In the genomic region with DNA sequence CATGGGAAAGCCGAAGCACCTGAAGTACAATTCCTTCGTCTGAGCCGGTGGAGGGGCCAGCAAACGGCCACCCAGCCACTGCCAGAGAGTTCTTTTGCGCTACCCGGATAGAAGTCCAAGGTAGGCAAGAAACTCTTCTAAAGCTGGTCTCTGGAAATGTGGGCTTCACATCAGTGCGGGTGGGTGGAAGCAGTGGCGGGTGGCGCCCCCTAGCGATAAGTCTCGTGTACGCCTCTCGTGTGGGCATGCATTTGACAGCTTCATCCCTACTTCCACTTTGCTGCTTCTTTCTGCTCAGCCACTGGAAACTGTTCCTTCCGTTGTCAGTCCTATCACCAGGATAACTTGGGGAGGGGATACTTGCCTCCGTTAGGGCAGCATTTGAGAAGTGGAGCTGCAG, we compare ENCODE assay signal across 10 mouse cellular contexts. TPM values are rescaled to one million over a fixed set of nuclear protein-coding genes. Genes with fewer than 3 reads are reported as not detected.
DNase-seq lines count a peak whose midpoint lies in the region; ATAC-seq lines count a peak whose summit lies in the region.
"Had no signal": no experiment of that assay in that cellular context is flagged by ENCODE, and none has a peak within 500 bp of the region (broad histone marks: within the 10 kb centered on the region; RNA-seq: fewer than 3 reads in every experiment).

No protein-coding gene starts in this region.

- H3K27ac ChIP-seq in hindbrain, embryonic 11.5 days (ENCODE audit: low read depth, low read length), result no peak overlapping the region
- no peak overlapping the region for H3K27ac ChIP-seq in hindbrain, embryonic 13.5 days
- no peak overlapping the region for H3K27ac ChIP-seq in kidney, embryonic 14.5 days (ENCODE audit: low read depth, low read length)

- no peak overlapping the region for H3K4me2 ChIP-seq in hindbrain, embryonic 11.5 days (replicated peaks; ENCODE audit: low read depth, low read length)
- H3K4me2 ChIP-seq in hindbrain, embryonic 13.5 days, result no peak overlapping the region
- H3K4me2 ChIP-seq in kidney, embryonic 14.5 days (replicated peaks; ENCODE audit: low read depth, low read length), result no peak overlapping the region

- no peaks in the 10 kb centered on the region for H3K27me3 ChIP-seq in hindbrain, embryonic 11.5 days (ENCODE audit: control insufficient read depth, insufficient read depth, low read length)
- H3K27me3 ChIP-seq in hindbrain, embryonic 13.5 days, result 0 out of 2 replicates have a peak, but pooled peaks cover 3% of the 10 kb centered on the region
- H3K27me3 ChIP-seq in kidney, embryonic 14.5 days (ENCODE audit: control insufficient read depth, insufficient read depth, low read length), result no peaks in the 10 kb centered on the region

- no peak overlapping the region for H3K4me3 ChIP-seq in hindbrain, embryonic 11.5 days (ENCODE audit: low read depth, low read length)
- no peak overlapping the region for H3K4me3 ChIP-seq in hindbrain, embryonic 13.5 days
- no peak overlapping the region for H3K4me3 ChIP-seq in kidney, embryonic 14.5 days (ENCODE audit: low read length)
- H3K4me3 ChIP-seq: erythroblast, embryonic 14.5 days had no signal

- H3K9me3 ChIP-seq in hindbrain, embryonic 11.5 days (ENCODE audit: control insufficient read depth, low read length), result no peaks in the 10 kb centered on the region
- H3K9me3 ChIP-seq in hindbrain, embryonic 13.5 days, result no peaks in the 10 kb centered on the region
- no peaks in the 10 kb centered on the region for H3K9me3 ChIP-seq in kidney, embryonic 14.5 days (ENCODE audit: control insufficient read depth, low read length)

- H3K9ac ChIP-seq in hindbrain, embryonic 11.5 days (ENCODE audit: low read depth, low read length), result no peak overlapping the region
- H3K9ac ChIP-seq in hindbrain, embryonic 13.5 days, result no peak overlapping the region
- H3K9ac ChIP-seq in kidney, embryonic 14.5 days (ENCODE audit: low read depth, low read length), result no peak overlapping the region

- WGBS in hindbrain, embryonic 11.5 days, result 43% methylated on average over 15 of the region's 15 CpGs
- 45% methylated on average over 15 of the region's 15 CpGs for WGBS in hindbrain, embryonic 13.5 days
- WGBS in kidney, embryonic 14.5 days, result 55% methylated on average over 15 of the region's 15 CpGs

- DNase-seq in hindbrain, embryonic 11.5 days (ENCODE audit: low spot score), result peak; percentile 67
- peak; percentile 27 to 82 for DNase-seq in spleen, postnatal 4 days (ENCODE audit: low spot score in 2 of 2)
- DNase-seq in spleen, postnatal 36 days (ENCODE audit: low spot score in 2 of 2), result no peak
- DNase-seq in cerebellum, postnatal 25 days, result peak; percentile 42 to 66
- peak; percentile 18 for DNase-seq in lung, postnatal 36 days

- no peak for ATAC-seq in hindbrain, embryonic 11.5 days (ENCODE audit: low FRiP score)
- ATAC-seq in hindbrain, embryonic 13.5 days (ENCODE audit: low FRiP score), result no peak
- no peak for ATAC-seq in erythroid progenitor cell, adult 5-6 weeks (replicated peaks; ENCODE audit: low FRiP score, poor library complexity, severe bottlenecking)
- ATAC-seq in kidney, embryonic 14.5 days (ENCODE audit: low FRiP score, low TSS enrichment), result no peak

- no peaks in the 10 kb centered on the region for H3K36me3 ChIP-seq in hindbrain, embryonic 11.5 days (ENCODE audit: control insufficient read depth, insufficient read depth, low read length)
- H3K36me3 ChIP-seq in hindbrain, embryonic 13.5 days, result no peaks in the 10 kb centered on the region
- H3K36me3 ChIP-seq in kidney, embryonic 14.5 days (ENCODE audit: control insufficient read depth, insufficient read depth, low read length), result no peaks in the 10 kb centered on the region

- no peaks in the 10 kb centered on the region for H3K4me1 ChIP-seq in hindbrain, embryonic 11.5 days (replicated peaks; ENCODE audit: control insufficient read depth, insufficient read depth, low read length)
- H3K4me1 ChIP-seq in hindbrain, embryonic 13.5 days (replicated peaks), result peaks cover 14% of the 10 kb centered on the region
- H3K4me1 ChIP-seq in kidney, embryonic 14.5 days (ENCODE audit: control insufficient read depth, insufficient read depth, low read length), result no peaks in the 10 kb centered on the region

RNA-seq across cellular contexts. Expression of a gene that starts 15.1 kb away (rescaled TPM):
- polyA plus RNA-seq in hindbrain, embryonic 11.5 days (2014; fragmentation: Nextera tagmentation; extraction: Ambion mirVana), result 0.15 and 0.39 TPM in 2 replicates
- 0.43 and 1.2 TPM in 2 replicates for polyA plus RNA-seq in hindbrain, embryonic 13.5 days (2015; fragmentation: Nextera tagmentation; extraction: Ambion mirVana)
- total RNA-seq in erythroid progenitor cell, adult 5-6 weeks (2015; ENCODE audit: low replicate concordance), result 0.72 TPM in 1 of 2 replicates, not detected in the other
- total RNA-seq in erythroid progenitor cell, adult 5-6 weeks (2017; ENCODE audit: low replicate concordance), result 0.23 and 0.64 TPM in 2 replicates
- polyA plus RNA-seq in kidney, embryonic 14.5 days (2014; fragmentation: Nextera tagmentation; extraction: Ambion mirVana), result 0.18 and 0.46 TPM in 2 replicates
- polyA plus RNA-seq: erythroblast, embryonic 14.5 days had no signal

RNA-seq across cellular contexts. Expression of a gene that starts 32.2 kb away (rescaled TPM):
- 84.9 and 97.5 TPM in 2 replicates for polyA plus RNA-seq in hindbrain, embryonic 11.5 days (2014; fragmentation: Nextera tagmentation; extraction: Ambion mirVana)
- polyA plus RNA-seq in hindbrain, embryonic 13.5 days (2015; fragmentation: Nextera tagmentation; extraction: Ambion mirVana), result 101 and 107 TPM in 2 replicates
- 8.0 and 9.4 TPM in 2 replicates for total RNA-seq in erythroid progenitor cell, adult 5-6 weeks (2015; ENCODE audit: low replicate concordance)
- total RNA-seq in erythroid progenitor cell, adult 5-6 weeks (2017; ENCODE audit: low replicate concordance), result 17.5 and 19.1 TPM in 2 replicates
- 59.9 and 93.0 TPM in 2 replicates for polyA plus RNA-seq in kidney, embryonic 14.5 days (2014; fragmentation: Nextera tagmentation; extraction: Ambion mirVana)

RNA-seq across cellular contexts. Expression of a gene that starts 36.5 kb away (rescaled TPM):
- polyA plus RNA-seq in hindbrain, embryonic 11.5 days (2014; fragmentation: Nextera tagmentation; extraction: Ambion mirVana), result 0.19 and 0.22 TPM in 2 replicates
- 0.43 and 0.57 TPM in 2 replicates for polyA plus RNA-seq in hindbrain, embryonic 13.5 days (2015; fragmentation: Nextera tagmentation; extraction: Ambion mirVana)
- not detected in 2 replicates for total RNA-seq in erythroid progenitor cell, adult 5-6 weeks (2015; ENCODE audit: low replicate concordance)
- not detected in 2 replicates for total RNA-seq in erythroid progenitor cell, adult 5-6 weeks (2017; ENCODE audit: low replicate concordance)
- polyA plus RNA-seq in kidney, embryonic 14.5 days (2014; fragmentation: Nextera tagmentation; extraction: Ambion mirVana), result 0.34 TPM in 1 of 2 replicates, not detected in the other
- polyA plus RNA-seq: erythroblast, embryonic 14.5 days; lung, embryonic 16.5 days had no signal

RNA-seq across cellular contexts. Expression of a gene that starts 55.2 kb away (rescaled TPM):
- 510 and 530 TPM in 2 replicates for polyA plus RNA-seq in hindbrain, embryonic 11.5 days (2014; fragmentation: Nextera tagmentation; extraction: Ambion mirVana)
- polyA plus RNA-seq in hindbrain, embryonic 13.5 days (2015; fragmentation: Nextera tagmentation; extraction: Ambion mirVana), result 619 and 648 TPM in 2 replicates
- total RNA-seq in erythroid progenitor cell, adult 5-6 weeks (2015; ENCODE audit: low replicate concordance), result 138 and 208 TPM in 2 replicates
- total RNA-seq in erythroid progenitor cell, adult 5-6 weeks (2017; ENCODE audit: low replicate concordance), result 116 and 354 TPM in 2 replicates
- 659 and 772 TPM in 2 replicates for polyA plus RNA-seq in kidney, embryonic 14.5 days (2014; fragmentation: Nextera tagmentation; extraction: Ambion mirVana)

Comparison
In these comparisons a context has a peak if more than half of its experiments do, and no peak if none do; other contexts are left out.
1. DNase-seq: peak in hindbrain, embryonic 11.5 days (single experiment), spleen, postnatal 4 days (2 of 2), cerebellum, postnatal 25 days (2 of 2) and lung, postnatal 36 days (single experiment); none in spleen, postnatal 36 days (0 of 2).